Mouse (Mus musculus) lung, postnatal 0 days (tissue): ENCODE results near the gene Cish.

Experiments used
- CTCF ChIP-seq: IDR thresholded peaks from 2 replicates; pipeline ENCODE4 v1.5.1; 2016; ENCODE audit warnings: antibody characterized with exemption, mild to moderate bottlenecking
- EP300 ChIP-seq: IDR thresholded peaks from 2 replicates; pipeline ENCODE4 v1.6.1; 2016; ENCODE audit warnings: antibody characterized with exemption, mild to moderate bottlenecking, control low read depth

DNA sequence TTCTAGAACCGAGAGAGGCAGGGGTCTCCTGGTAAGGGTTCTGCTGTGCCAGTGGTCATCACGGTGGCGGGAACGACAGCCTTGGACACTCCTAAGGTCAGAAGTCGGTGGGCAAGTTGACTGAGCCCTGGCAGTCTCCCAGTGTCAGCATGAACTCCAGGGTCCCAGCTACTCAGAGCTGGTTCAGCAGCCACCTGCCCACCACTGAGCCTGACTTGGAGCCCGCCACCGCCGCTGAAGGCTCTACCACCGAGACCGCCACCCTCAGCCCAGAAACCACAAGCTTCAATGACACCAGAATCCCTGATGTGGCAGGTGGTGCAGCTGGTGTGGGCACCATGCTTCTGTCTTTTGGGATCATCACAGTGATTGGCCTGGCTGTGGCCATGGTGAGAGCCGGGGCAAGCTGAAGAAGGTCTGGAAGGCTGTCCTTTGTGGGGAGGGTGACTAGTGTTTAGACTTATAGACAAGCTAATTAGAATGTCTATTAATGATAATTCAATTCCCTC lies 46.4 kb downstream of the Cish start:
- no peak for TF ChIP-seq CTCF
- TF ChIP-seq EP300, result no peak
